15 mouse cellular contexts compared by ENCODE assay signal in genomic region chr4:56008287-56008686, GRCm38 (mm10).
"Had no signal": no experiment of that assay in that cellular context is flagged by ENCODE, and none has a peak within 500 bp of the region (broad histone marks: within the 10 kb centered on the region; RNA-seq: fewer than 3 reads in every experiment).

No protein-coding gene starts in this region.

- H3K27ac ChIP-seq: liver, embryonic 15.5 days; macrophage; midbrain, embryonic 13.5 days; midbrain, embryonic 15.5 days; neural tube, embryonic 12.5 days; stomach, embryonic 15.5 days; stomach, postnatal 0 days had no signal

- H3K9me3 ChIP-seq: liver, embryonic 15.5 days; midbrain, embryonic 13.5 days; midbrain, embryonic 15.5 days; neural tube, embryonic 12.5 days; stomach, embryonic 15.5 days had no signal

- ATAC-seq: liver, postnatal 0 days; midbrain, embryonic 13.5 days; midbrain, embryonic 15.5 days had no signal

- H3K36me3 ChIP-seq: liver, embryonic 15.5 days; midbrain, embryonic 13.5 days; midbrain, embryonic 15.5 days; neural tube, embryonic 12.5 days; stomach, embryonic 15.5 days had no signal

- H3K4me1 ChIP-seq: liver, embryonic 15.5 days; megakaryocyte, embryonic 14.5 days; midbrain, embryonic 13.5 days; midbrain, embryonic 15.5 days; neural tube, embryonic 12.5 days; stomach, embryonic 15.5 days had no signal

- H3K27me3 ChIP-seq: liver, embryonic 15.5 days; midbrain, embryonic 13.5 days; midbrain, embryonic 15.5 days; neural tube, embryonic 12.5 days; stomach, embryonic 15.5 days had no signal

- H3K4me3 ChIP-seq: liver, embryonic 15.5 days; megakaryocyte, embryonic 14.5 days; midbrain, embryonic 13.5 days; midbrain, embryonic 15.5 days; neural tube, embryonic 12.5 days; stomach, embryonic 15.5 days had no signal

- H3K4me2 ChIP-seq: liver, embryonic 15.5 days; midbrain, embryonic 11.5 days; midbrain, embryonic 13.5 days; midbrain, embryonic 15.5 days; neural tube, embryonic 12.5 days; stomach, embryonic 15.5 days had no signal

- H3K9ac ChIP-seq: liver, embryonic 15.5 days; liver, postnatal 0 days; midbrain, embryonic 13.5 days; midbrain, embryonic 15.5 days; neural tube, embryonic 12.5 days; stomach, embryonic 15.5 days had no signal

- DNase-seq: liver, postnatal 0 days; lung, adult 2 months; right cerebral cortex, postnatal 14 days; thymus, adult 2 months; thymus, postnatal 25 days; thymus, postnatal 4 days had no signal
